Mouse (Mus musculus) hindbrain, embryonic 12.5 days (tissue): ENCODE results near the gene Rfx5. TPM values are rescaled to one million over a fixed set of nuclear protein-coding genes. Genes with fewer than 3 reads are reported as not detected.

ENCODE experiments used
- microRNA-seq: library from miRNA; unstranded; fragments of <30 nt; microRNA quantifications from one replicate; pipeline ENCODE4, GENCODE M21; 2017
- polyA plus RNA-seq: library from polyadenylated mRNA; unstranded; fragments of >200 nt; fragmentation: Nextera tagmentation; extraction: Ambion mirVana; gene quantifications from 2 replicates; pipeline ENCODE4 v1.2.1, GENCODE M21; 2016

Gene Rfx5
- polyA plus RNA-seq, 1 experiment from 2014 or later, result 9.2 TPM

Small RNAs within 50 kb of the gene (microRNA-seq; reads per million reads assigned to microRNA genes)
- 0.81 reads per million for gene Mir7013

Other genes starting within 250 kb of the Rfx5 start
- 4.2 and 5.3 TPM in 2 replicates for gene Cgn, start 167.6 kb upstream of the Rfx5 start, polyA plus RNA-seq
- 23.0 and 24.1 TPM in 2 replicates for gene Pogz, start 116.5 kb upstream of the Rfx5 start, polyA plus RNA-seq
- gene Psmb4, start 67.1 kb upstream of the Rfx5 start, polyA plus RNA-seq, result 278 and 312 TPM in 2 replicates
- gene Selenbp1, start 21.0 kb upstream of the Rfx5 start, polyA plus RNA-seq, result 11.7 and 12.2 TPM in 2 replicates
- gene Pi4kb, start 20.7 kb downstream of the Rfx5 start, polyA plus RNA-seq, result 24.8 and 26.9 TPM in 2 replicates
- 31.8 and 32.8 TPM in 2 replicates for gene Zfp687, start 61.4 kb downstream of the Rfx5 start, polyA plus RNA-seq
- 263 and 276 TPM in 2 replicates for gene Psmd4, start 88.5 kb downstream of the Rfx5 start, polyA plus RNA-seq
- 20.4 and 21.5 TPM in 2 replicates for gene Pip5k1a, start 152.9 kb downstream of the Rfx5 start, polyA plus RNA-seq
- gene Vps72, start 156.9 kb downstream of the Rfx5 start, polyA plus RNA-seq, result 218 and 219 TPM in 2 replicates
- 0.81 and 0.99 TPM in 2 replicates for gene Tmod4, start 170.4 kb downstream of the Rfx5 start, polyA plus RNA-seq
- gene Scnm1, start 179.9 kb downstream of the Rfx5 start, polyA plus RNA-seq, result 89.4 and 94.1 TPM in 2 replicates
- gene Lysmd1, start 180.0 kb downstream of the Rfx5 start, polyA plus RNA-seq, result 22.6 and 23.9 TPM in 2 replicates
- 2.1 and 2.6 TPM in 2 replicates for gene Tnfaip8l2, start 188.3 kb downstream of the Rfx5 start, polyA plus RNA-seq
- 59.5 and 68.7 TPM in 2 replicates for gene Sema6c, start 206.4 kb downstream of the Rfx5 start, polyA plus RNA-seq